Mouse (Mus musculus): ENCODE data around the gene Minpp1.

Minpp1 gene

GRCm38 (mm10) chr19:32489166-32489895 is 3.8 kb downstream of the Minpp1 start:
- peak; percentile 12 for DNase-seq (ENCODE audit: low read depth, low spot score)

DNA sequence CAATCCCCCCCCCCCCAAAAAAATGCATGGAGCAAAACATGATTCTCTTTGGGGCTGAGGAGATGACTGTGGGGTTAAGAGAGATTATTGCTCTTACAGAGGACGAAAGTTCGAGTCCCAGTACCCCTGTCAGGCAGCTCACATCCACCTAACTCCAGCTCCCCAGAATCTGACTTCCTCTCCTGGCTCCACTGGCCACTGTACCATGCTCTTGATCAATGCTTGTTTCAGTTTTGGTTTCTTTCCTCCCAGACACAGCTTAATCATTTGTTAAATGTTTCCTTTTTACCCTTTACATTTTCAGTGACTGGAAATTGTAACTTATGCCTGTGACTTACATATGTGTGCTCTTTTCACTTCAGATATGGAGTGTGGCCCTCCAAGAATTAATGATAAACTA is 5.4 kb downstream of the Minpp1 start:
- DNase-seq (ENCODE audit: low read depth, low spot score) = peak; percentile 46

DNA sequence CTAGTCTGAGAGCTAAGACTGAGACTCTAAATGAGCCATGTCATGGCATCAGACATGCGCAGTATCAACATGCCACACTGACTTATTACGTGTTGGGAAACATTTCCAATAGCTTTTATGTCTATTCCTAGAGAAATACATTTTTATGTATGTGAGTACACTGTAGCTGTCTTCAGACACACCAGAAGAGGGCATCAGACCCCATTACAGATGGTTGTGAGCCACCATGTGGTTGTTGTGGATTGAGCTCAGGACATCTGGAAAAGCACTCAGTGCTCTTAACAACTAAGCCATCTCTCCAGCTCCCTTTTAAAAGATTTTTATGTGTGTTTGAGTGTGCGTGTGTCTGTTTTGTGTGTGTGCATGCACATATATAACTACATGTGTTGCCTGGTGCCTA is 6.8 kb downstream of the Minpp1 start:
- no peak for DNase-seq (ENCODE audit: low read depth, low spot score)

- DNase-seq (ENCODE audit: low read depth, low spot score) = no peak
Measured at GRCm38 (mm10) chr19:32492981-32493380, 7.4 kb downstream of the Minpp1 start.

DNA sequence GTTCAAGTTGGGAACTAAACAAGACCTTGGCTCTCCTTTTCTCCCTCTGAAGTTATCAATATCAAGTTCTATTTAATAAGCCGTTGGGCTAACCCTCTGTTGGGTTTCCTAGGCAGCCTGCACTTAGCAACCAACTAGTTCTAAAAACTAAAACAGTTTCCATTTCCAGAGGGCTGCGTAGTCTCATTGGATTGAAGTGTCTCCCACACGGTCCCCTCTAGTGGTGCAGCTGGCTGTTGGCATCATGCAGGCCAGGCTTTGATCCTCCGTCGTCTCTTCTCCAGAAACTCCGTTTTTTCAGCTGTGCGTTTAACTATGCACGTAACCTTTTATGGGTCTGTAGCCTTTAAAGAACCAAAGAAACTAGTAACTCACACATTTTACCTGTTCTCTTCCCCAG is 7.9 kb downstream of the Minpp1 start:
- no peak for DNase-seq (ENCODE audit: low read depth, low spot score)

GRCm38 (mm10) chr19:32494611-32495010 is 9.0 kb downstream of the Minpp1 start:
- no peak for DNase-seq (ENCODE audit: low read depth, low spot score)

- DNase-seq (ENCODE audit: low read depth, low spot score) = no peak
Measured at GRCm38 (mm10) chr19:32495034-32495433, 9.5 kb downstream of the Minpp1 start.

- no peak for DNase-seq (ENCODE audit: low read depth, low spot score)
Measured at GRCm38 (mm10) chr19:32497411-32497810, 11.8 kb downstream of the Minpp1 start.

DNA sequence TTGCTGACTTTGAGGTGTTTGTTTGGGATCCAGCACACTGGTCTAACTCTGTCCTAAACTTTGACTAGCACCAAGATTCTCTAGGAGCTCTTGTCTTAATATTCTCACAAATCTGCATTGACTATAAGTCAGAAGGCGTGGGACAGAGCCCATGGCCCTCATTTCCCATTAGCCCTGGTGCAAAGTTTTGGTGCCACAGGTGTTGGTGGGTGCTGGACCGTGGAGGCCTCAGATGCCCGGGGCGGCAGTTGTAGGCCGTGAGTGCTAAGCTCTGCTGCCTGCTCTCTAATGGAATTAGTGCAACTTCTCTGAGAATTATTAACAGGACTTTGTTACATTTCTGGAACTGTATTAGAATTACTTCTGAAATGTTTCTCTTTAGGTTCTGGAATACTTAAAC is 12.4 kb downstream of the Minpp1 start:
- no peak for DNase-seq (ENCODE audit: low read depth, low spot score)

GRCm38 (mm10) chr19:32501414-32501813 is 15.8 kb downstream of the Minpp1 start:
- peak; percentile 52 for DNase-seq (ENCODE audit: low read depth, low spot score)

DNA sequence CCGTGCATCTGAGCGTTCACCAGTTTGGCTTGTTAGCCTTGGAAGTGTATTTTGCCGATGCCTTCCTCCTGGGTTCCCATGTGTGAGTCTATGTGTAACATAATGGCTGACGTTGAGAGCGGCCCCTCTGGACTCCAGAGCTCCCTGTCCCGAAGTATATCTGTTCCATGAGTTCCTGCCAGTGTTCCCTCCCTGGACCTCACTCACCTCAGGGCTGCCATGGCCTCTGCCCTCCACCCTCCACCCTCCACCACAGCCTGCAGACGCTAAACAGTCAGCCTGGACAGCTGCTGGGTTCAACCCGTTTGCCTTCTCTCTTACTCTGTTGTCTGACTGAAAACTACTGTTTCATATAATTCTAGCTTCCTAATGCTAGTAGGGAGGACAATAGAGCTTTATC is 20.5 kb downstream of the Minpp1 start:
- no peak for DNase-seq (ENCODE audit: low read depth, low spot score)

- DNase-seq (ENCODE audit: low read depth, low spot score) = no peak
Measured at GRCm38 (mm10) chr19:32506514-32506913, 20.9 kb downstream of the Minpp1 start.

- no peak for DNase-seq (ENCODE audit: low read depth, low spot score)
Measured at GRCm38 (mm10) chr19:32507100-32507499, 21.5 kb downstream of the Minpp1 start.

DNA sequence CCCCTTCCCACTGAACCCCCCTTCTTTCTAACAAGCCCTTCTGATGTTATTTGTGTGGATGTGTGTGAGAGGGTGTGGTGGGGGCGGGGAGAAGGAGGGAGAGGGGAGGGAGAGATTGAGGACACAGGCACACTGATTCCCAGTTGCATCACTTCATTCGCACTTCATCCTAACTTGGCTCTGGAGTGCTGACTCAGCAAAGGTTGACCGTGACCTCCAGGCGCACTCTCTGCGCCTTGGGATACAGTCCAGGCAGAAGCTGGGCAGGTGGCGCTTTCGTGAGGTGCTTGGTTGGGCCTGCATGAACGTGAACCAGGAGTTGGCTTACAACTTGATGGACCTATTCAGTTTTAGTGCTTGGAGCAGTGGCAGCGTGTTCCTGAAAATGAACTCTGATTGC is 22.0 kb downstream of the Minpp1 start:
- DNase-seq (ENCODE audit: low read depth, low spot score) = no peak

DNA sequence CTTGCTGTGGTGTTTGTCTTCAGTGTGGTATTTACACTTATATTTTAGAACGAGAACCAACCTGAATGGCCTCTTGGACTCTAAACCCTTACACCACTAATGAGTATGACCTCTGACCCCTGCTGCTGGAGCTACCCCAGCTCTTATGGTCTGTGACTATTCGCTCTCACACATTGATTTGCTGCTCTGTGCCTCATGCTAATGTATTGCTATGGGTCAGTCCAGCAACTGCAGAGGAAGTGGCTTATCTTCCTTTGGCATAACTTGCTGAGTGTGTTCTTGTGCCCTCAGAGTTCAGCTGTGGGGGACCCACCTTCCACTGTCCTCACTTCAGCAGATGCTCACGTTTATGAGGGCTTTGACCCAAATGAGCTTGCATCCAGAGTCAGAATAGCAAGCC is 24.7 kb downstream of the Minpp1 start:
- DNase-seq (ENCODE audit: low read depth, low spot score) = no peak

GRCm38 (mm10) chr19:32510962-32511361 is 25.4 kb downstream of the Minpp1 start:
- DNase-seq (ENCODE audit: low read depth, low spot score) = no peak

DNA sequence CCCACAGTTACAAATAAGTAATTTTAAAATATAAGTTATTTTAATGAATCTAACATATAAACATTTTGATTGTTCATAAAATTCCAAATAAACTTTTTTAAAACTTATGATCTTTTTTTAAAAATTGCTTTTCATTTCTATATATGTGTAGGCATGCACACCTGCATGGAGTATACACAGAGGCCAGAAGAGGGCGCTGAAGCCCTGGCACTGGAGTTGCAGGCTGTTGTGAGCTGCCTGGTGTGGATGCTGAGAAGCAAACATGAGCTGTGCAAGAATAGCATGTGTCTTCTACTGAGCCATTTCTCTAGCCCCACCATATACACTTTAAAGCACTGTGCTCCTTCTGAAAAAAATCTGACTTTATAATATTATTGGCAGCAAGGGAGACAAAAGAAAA is 26.9 kb downstream of the Minpp1 start:
- DNase-seq (ENCODE audit: low read depth, low spot score) = peak; percentile 44

DNA sequence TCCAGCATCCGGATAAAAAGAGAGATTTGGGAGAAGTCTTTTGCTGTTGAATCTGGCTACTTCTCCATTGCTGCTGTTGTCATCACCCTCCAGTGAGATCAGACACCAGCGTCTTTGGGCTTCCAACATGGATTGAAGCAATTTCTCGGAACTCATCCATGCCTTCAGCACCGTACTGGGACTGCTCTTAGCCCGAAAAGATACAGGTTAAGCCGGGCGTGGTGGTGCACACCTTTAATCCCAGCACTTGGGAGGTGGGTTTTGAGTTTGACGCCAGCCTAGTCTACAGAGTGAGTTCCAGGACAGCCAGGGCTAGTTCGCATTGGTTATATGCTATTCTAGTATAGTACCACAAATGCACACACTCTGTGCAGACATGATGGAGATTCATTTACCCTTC is 31.0 kb downstream of the Minpp1 start:
- DNase-seq (ENCODE audit: low read depth, low spot score) = no peak

GRCm38 (mm10) chr19:32521446-32521845 is 35.9 kb downstream of the Minpp1 start:
- DNase-seq (ENCODE audit: low read depth, low spot score) = peak; percentile 39

DNA sequence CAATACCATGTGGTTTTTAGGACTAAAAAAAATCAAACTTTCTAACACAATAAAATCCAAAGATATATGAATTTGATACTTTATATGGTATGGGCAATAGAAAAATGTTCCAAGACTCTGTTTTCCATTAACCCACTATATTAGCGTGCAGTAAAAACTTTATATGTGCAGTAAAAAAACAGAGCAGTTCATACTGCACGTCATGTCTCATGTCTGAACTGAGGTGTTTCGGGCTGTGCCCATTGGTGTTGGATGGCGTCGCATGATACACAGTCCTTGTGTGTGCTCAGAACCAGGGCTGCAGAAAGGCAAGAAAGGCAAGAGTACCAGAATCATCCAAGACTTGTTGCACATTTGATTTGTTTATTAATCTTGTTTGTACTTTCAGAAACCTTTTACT is 36.7 kb downstream of the Minpp1 start:
- no peak for DNase-seq (ENCODE audit: low read depth, low spot score)

DNA sequence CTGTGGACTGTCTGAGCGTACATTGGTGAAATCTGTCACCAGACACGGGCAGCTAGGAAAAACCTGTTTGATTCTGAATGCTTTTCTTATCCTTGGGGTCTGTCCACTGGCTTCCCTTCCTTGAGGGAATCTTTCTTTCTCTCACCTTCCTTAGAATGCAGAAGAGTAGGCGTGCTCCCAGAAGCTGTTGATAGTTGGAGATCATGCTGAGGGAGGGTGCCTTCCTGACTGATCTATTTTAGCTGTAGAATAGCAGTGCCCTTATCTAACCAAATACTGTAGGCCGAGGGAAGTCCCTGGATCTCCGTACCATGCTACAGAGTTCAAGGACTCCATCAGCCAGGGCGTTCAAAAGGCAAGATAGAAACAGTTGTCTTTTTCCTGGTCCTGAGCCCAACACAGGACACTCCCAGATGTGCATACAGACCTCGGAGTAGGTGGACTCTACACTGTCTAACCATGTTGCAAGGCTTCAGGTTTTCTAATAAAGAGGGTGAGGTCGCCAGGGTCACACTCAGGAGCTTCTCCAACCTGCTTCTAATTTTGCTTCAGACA is 37.3 kb downstream of the Minpp1 start:
- no peak for DNase-seq (ENCODE audit: low read depth, low spot score)

GRCm38 (mm10) chr19:32523769-32524515 is 38.4 kb downstream of the Minpp1 start:
- peak; percentile 72 for DNase-seq (ENCODE audit: low read depth, low spot score)

GRCm38 (mm10) chr19:32524516-32524860 is 38.9 kb downstream of the Minpp1 start:
- no peak for DNase-seq (ENCODE audit: low read depth, low spot score)
